Mouse (Mus musculus): ENCODE results near the gene Gm10320.

DNA sequence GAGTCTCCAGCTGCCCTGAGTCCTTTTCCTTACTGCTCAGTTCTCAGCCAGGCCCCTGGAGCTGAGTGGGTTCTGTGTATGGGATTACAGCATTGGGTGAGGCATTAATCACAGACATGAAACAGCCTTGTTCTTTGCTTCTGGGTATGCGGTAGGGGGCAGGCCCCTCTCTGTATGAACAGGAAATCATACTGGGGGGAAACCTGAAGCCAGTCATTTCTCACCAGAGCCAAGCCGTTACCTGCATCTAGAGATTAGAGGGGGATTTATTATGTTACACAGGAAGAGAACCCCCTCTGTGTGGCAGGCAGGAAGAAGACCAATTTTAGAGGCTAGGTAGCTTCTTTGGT lies 43.1 kb upstream of the Gm10320 start:
- TF ChIP-seq CTCF (IDR thresholded peaks at IDR 0.05; ENCODE audit: extremely low read depth, insufficient read length, insufficient replicate concordance, low read depth, low read length) (no peak), POLR2A (IDR thresholded peaks at IDR 0.05; ENCODE audit: low read depth, low read length) (no peak)

Measured in small intestine, adult 2 months (tissue).